Mouse (Mus musculus) cerebellum, adult 18-20 months (tissue): ENCODE data around the gene Pcgf5.

Source experiments
- DNase-seq, 2 experiments: peaks; one replicate each; pipeline ENCODE4 v3.0.0; 2021

Pcgf5 gene

DNA sequence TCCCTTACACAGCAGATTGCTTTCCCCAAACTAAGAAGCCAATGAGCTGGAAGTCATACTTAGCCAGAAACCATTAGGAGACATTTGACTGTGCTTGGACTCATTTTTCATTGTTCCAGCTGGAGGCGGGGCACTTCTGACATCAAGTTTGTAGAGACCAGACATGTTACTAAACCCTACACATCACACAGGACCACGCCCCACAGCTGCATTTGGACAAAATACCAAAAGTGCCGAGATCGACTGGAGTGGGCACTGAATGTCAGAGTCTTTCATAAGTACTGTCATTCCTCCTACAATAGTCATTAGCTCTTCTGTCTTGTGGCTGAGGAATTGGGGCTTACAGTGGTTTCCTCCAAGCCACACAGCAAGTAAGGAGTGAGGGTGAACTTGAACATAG is 148.4 kb downstream of the Pcgf5 start:
- no peak for DNase-seq

DNA sequence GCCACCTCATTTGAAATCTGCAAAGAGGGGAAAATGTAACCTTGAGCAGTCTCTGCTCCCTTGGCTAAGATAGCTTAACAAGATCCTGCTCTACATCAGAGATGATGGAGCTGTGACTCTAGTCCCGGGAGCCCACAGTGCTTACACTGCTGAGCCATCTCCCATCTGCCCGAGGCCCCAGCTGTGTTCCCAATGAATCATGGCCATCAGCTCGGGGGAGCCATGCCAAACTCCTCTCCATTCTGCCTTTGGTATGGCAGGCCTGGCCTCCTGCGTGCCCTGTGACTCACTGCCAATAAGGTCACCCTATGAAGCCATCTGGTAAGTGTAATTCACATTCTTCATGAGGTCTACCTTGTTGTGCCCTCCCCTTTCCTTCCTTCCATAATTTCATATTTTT is 149.0 kb downstream of the Pcgf5 start:
- DNase-seq: peak; percentile 55 to 63

DNA sequence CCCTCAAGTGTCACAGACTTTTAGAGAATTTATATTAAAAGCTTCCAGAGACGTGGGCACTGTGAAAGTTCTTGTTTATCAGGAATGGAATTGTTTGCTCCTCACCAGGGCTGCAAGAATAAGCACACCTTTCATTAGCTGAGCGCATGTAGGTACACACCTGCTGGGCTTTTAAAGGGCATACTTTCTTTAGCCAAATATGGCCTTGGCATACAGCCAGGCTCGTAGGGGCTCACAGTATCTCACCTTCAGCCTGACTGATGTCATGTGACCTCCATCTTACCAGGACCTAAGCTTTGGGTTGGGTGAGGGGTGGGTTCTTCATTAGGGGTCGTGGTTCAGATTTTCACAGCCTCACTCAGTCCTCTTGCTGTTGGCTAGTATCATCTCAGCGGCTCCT is 149.6 kb downstream of the Pcgf5 start:
- peak; percentile 12 to 32 for DNase-seq

DNA sequence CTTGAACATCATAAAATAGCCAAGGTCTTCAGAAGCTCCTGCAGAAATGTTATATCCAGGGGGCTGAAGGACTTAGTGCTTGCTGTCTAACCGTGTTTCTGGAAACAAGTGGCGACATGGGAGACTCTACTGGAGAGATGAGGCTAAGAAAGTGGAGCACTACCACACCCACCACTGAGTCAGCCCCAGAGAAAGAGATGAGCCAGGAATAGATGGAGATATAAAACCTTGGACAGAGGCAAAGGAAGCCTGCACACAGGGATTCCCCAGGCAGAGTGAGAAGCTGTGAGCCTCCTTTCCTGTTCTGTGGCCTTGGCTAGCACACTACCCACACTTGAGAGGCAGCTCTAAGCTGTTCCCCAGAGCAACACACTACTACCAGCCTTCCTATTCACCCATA is 156.6 kb downstream of the Pcgf5 start:
- no peak for DNase-seq
